Comparison of ENCODE assay signal across 20 mouse cellular contexts in the genomic region with DNA sequence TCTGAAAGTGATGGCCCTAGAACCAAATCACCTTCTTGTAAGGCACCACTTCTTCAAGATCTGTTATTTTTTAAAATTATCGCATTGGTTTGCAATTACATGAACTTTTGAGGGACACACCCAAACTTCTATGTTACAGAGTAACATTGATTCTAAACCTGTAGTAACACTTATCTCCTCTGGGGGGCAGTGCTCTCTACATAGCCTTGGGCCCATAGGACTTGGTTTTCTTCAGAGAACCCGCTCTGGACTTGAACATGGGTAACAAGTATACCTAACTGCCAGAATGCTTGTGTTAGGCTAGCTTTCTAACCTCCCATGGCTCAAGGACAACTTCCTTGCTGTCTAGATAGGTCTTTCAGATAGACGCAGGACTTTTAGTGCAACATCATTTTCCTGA.
DNase-seq lines count a peak whose midpoint lies in the region; TF ChIP-seq lines count a peak whose summit lies in the region.
"Had no signal": no experiment of that assay in that cellular context is flagged by ENCODE, and none has a peak within 500 bp of the region (broad histone marks: within the 10 kb centered on the region; RNA-seq: fewer than 3 reads in every experiment).

No protein-coding gene starts in this region.

- intact Hi-C loops in gastrocnemius, adult 2 months (cut with DNase I) = no loop called here

- DNase-seq in gastrocnemius, adult 2 months = no peak
- DNase-seq in gastrocnemius, postnatal 4 days (ENCODE audit: low spot score in 2 of 2) = no peak
- DNase-seq in layer of hippocampus, adult 2 months (ENCODE audit: low spot score in 2 of 2) = no peak
- no peak for DNase-seq in layer of hippocampus, postnatal 14 days (ENCODE audit: low spot score in 2 of 2)
- DNase-seq in A20 (ENCODE audit: low read depth, low spot score) (peak; percentile 1), R1 (ENCODE audit: low read depth, low spot score) (peak; percentile 4)
- no peak for DNase-seq in retina, embryonic 14.5 days (ENCODE audit: low spot score)
- DNase-seq in right cerebral cortex, postnatal 25 days = no peak
- DNase-seq: B cell, adult 2 months; cerebellum, adult 8-10 months; gastrocnemius, postnatal 14 days; heart, postnatal 10 days; kidney, postnatal 10 days; left cerebral cortex, postnatal 4 days; thymus, adult 2 months had no signal

- TF ChIP-seq CTCF in gastrocnemius, adult 2 months (IDR thresholded peaks at IDR 0.05) = peak; percentile 42
- TF ChIP-seq CTCF in layer of hippocampus, adult 2 months (conservative IDR thresholded peaks at IDR 0.05) = peak; percentile 59

- H3K27ac ChIP-seq in gastrocnemius, adult 2 months = no peak overlapping the region
- H3K27ac ChIP-seq in layer of hippocampus, adult 2 months = no peak overlapping the region
- H3K27ac ChIP-seq: embryonic facial prominence, embryonic 10.5 days; heart, embryonic 10.5 days; lung, embryonic 15.5 days; macrophage; neural tube, embryonic 12.5 days had no signal

- H3K4me3 ChIP-seq in gastrocnemius, adult 2 months = no peak overlapping the region
- no peak overlapping the region for H3K4me3 ChIP-seq in layer of hippocampus, adult 2 months
- H3K4me3 ChIP-seq: embryonic facial prominence, embryonic 10.5 days; heart, embryonic 10.5 days; lung, embryonic 15.5 days; neural tube, embryonic 12.5 days had no signal

Comparison
In these comparisons a context has a peak if more than half of its experiments do, and no peak if none do; other contexts are left out.
1. DNase-seq: peak in A20 (single experiment) and R1 (single experiment); none in gastrocnemius, adult 2 months (single experiment), gastrocnemius, postnatal 4 days (0 of 2), layer of hippocampus, adult 2 months (0 of 2), layer of hippocampus, postnatal 14 days (0 of 2), retina, embryonic 14.5 days (single experiment) and right cerebral cortex, postnatal 25 days (single experiment).